Mouse (Mus musculus) liver, adult 2 months (tissue): ENCODE data around the gene Cyb561d1. TPM values are rescaled to one million over a fixed set of nuclear protein-coding genes. Genes with fewer than 3 reads are reported as not detected.

Experiments used
- DNase-seq: peaks from one replicate; pipeline ENCODE4 v3.0.0-alpha.2; 2011; ENCODE audit warnings: low read depth, low spot score; ENCODE audit errors: extremely low read depth
- H3K27ac ChIP-seq: fragments of 200-500 bp; replicated peaks from 2 replicates; pipeline ENCODE4 v1.5.1; 2012; ENCODE audit warnings: low read depth, mild to moderate bottlenecking, control low read depth, inconsistent platforms, low read length; ENCODE audit not compliant: insufficient read depth
- H3K27me3 ChIP-seq: fragments of 200-500 bp; 2 replicates; pipeline ENCODE4 v1.6.1; 2012; ENCODE audit warnings: mild to moderate bottlenecking, moderate library complexity, low read length, inconsistent platforms; ENCODE audit not compliant: control insufficient read depth, insufficient read depth
- H3K36me3 ChIP-seq: fragments of 200-500 bp; 2 replicates; pipeline ENCODE4 v1.6.1; 2012; ENCODE audit warnings: low read length, inconsistent platforms; ENCODE audit not compliant: control insufficient read depth, insufficient read depth
- H3K4me1 ChIP-seq: fragments of 200-500 bp; 2 replicates; pipeline ENCODE4 v1.6.1; 2011; ENCODE audit warnings: low read length; ENCODE audit not compliant: control insufficient read depth, insufficient read depth
- H3K4me3 ChIP-seq: fragments of 200-500 bp; 2 replicates; pipeline ENCODE4 v1.5.1; 2011; ENCODE audit warnings: low read depth, mild to moderate bottlenecking, control low read depth, low read length, moderate library complexity; ENCODE audit not compliant: insufficient read depth
- H3K79me2 ChIP-seq: fragments of 200-500 bp; 2 replicates; pipeline ENCODE4 v1.6.1; 2012; ENCODE audit warnings: inconsistent platforms, mild to moderate bottlenecking, low read length, moderate library complexity; ENCODE audit not compliant: control insufficient read depth, insufficient read depth
- H3K9ac ChIP-seq: fragments of 200-500 bp; 2 replicates; pipeline ENCODE4 v1.6.1; 2012; ENCODE audit warnings: low read depth, mild to moderate bottlenecking, control low read depth, inconsistent platforms, low read length
- CTCF ChIP-seq: fragments of 200-500 bp; IDR thresholded peaks from 2 replicates; pipeline ENCODE4 v1.5.1; 2011; ENCODE audit warnings: low read depth, low read length, control low read depth
- POLR2A ChIP-seq: fragments of 200-500 bp; IDR thresholded peaks from 2 replicates; pipeline ENCODE4 v1.6.1; 2011; ENCODE audit warnings: low read length, control low read depth; ENCODE audit not compliant: insufficient read depth; ENCODE audit errors: extremely low read depth
- WGBS: fragments of 180-500 bp; shearing (Covaris S2); methylation state at CpG from one replicate; pipeline ENCODE4 v1.1.7; 2018; 5-methylcytosine and 5-hydroxymethylcytosine counted together
- polyA plus RNA-seq: library from polyadenylated mRNA; depleted of rRNA; stranded (reverse); fragments of >200 nt; gene quantifications from 2 replicates; pipeline ENCODE4 v1.2.3, GENCODE M21; 2012
- total RNA-seq: library from RNA; depleted of rRNA; stranded (reverse); fragments of >200 nt; gene quantifications from 2 replicates; pipeline ENCODE4 v1.2.3, GENCODE M21; 2014

The Cyb561d1 gene
- total and polyA plus RNA-seq, 2 experiments: 2.4 to 4.1 TPM

GRCm38 (mm10) chr3:108202506-108202905 lies 1.5 kb upstream of the Cyb561d1 start:
- Histone ChIP-seq H3K27ac (no peak overlapping the region), H3K36me3 (no peaks in the 10 kb centered on the region)

DNA sequence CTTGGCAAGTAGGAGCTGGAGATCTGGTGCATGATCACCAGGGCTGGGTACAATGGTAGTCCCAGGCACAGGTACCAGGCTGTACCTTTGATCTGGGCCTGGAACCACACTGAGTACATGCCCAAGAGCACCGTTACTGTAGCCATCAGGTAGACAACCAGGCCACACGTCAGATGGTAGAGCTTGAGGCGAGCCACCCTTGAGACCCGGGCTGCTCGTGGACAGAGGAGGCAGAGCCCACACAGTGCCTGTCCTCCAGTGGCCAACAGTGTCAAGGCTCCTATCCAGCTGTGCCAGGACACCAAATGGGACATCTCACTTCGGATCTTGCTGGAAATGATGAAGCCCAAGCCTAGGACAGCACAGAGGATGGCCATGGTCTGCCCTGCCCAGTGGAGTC lies 1.8 kb downstream of the Cyb561d1 start:
- Histone ChIP-seq H3K4me1 (peaks cover 3% of the 10 kb centered on the region; the same call in 1 of the 2 replicates), H3K36me3 (no peaks in the 10 kb centered on the region), H3K79me2 (no peaks in the 10 kb centered on the region), H3K4me3 (no peak overlapping the region), H3K9ac (no peak overlapping the region), H3K27me3 (no peaks in the 10 kb centered on the region), H3K27ac (no peak overlapping the region)
- 95% methylated on average over 6 of the region's 6 CpGs for WGBS
- TF ChIP-seq POLR2A (no peak), CTCF (no peak)
- DNase-seq: no peak

More at GRCm38 (mm10) chr3:108202506-108202905, 1.5 kb upstream of the Cyb561d1 start:
- no peak for TF ChIP-seq POLR2A
- TF ChIP-seq CTCF: no peak
- Histone ChIP-seq H3K79me2 (no peaks in the 10 kb centered on the region), H3K9ac (no peak overlapping the region), H3K27me3 (no peaks in the 10 kb centered on the region), H3K4me3 (no peak overlapping the region), H3K4me1 (peaks cover 3% of the 10 kb centered on the region; the same call in 1 of the 2 replicates)
- no peak for DNase-seq

DNA sequence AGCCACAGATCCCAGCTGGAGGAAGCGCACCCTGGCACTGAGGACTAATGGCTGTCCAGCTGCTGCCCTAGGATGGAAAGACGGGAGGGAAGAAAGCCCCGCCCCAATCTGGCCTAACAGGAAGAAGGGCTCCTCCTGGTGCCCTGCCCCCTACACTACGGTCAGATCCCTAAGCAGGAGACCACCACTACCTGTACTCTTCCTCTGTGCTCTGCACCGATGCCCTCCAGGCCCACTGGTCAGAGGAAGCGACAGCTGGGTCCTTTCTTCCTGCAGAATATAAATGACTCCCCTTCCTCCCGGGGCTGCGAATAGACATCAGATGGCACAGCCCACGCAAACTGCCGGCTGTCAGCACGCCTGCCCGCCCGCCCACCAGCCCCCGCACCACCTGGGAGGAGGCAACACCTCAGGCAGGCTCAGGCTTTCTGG lies 3.9 kb downstream of the Cyb561d1 start:
- TF ChIP-seq POLR2A (no peak), CTCF (no peak)
- no peak overlapping the region for H3K27ac ChIP-seq
- DNase-seq: no peak
- H3K27me3 ChIP-seq: no peaks in the 10 kb centered on the region
- peaks cover 3% of the 10 kb centered on the region; the same call in 1 of the 2 replicates for H3K4me1 ChIP-seq
- no peaks in the 10 kb centered on the region for H3K79me2 ChIP-seq
- no peaks in the 10 kb centered on the region for H3K36me3 ChIP-seq
- WGBS: 71% methylated on average over 14 of the region's 14 CpGs
- H3K4me3 ChIP-seq: no peak overlapping the region
- no peak overlapping the region for H3K9ac ChIP-seq

GRCm38 (mm10) chr3:108195941-108196590 lies 4.9 kb downstream of the Cyb561d1 start:
- Histone ChIP-seq H3K36me3 (no peaks in the 10 kb centered on the region), H3K4me3 (no peak overlapping the region), H3K79me2 (no peaks in the 10 kb centered on the region), H3K9ac (no peak overlapping the region), H3K27me3 (no peaks in the 10 kb centered on the region), H3K4me1 (peaks cover 2% of the 10 kb centered on the region; the same call in 1 of the 2 replicates), H3K27ac (no peak overlapping the region)
- 88% methylated on average over 7 of the region's 7 CpGs for WGBS
- TF ChIP-seq CTCF: no peak
- DNase-seq: no peak

DNA sequence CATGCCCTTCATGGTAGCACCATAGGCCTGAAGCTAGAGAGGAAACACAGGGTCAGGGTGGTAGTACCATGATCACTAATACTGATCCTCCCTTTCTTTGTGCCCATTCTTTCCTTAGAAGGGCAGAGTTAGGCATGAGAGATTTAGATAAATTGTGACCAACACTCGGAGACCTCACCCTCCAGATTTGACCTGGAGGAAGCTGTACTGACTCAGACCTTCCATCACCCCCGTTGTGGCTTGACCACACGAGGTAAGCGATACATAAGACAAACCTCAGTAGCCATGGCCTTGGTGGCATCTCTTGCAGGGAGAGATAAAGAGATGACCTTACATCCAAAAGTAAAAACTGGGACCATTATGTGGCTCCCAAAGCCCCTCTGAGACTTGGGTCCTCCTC lies 5.7 kb downstream of the Cyb561d1 start:
- Histone ChIP-seq H3K27me3 (no peaks in the 10 kb centered on the region), H3K4me1 (peaks cover 2% of the 10 kb centered on the region; the same call in 1 of the 2 replicates), H3K36me3 (no peaks in the 10 kb centered on the region), H3K4me3 (no peak overlapping the region), H3K27ac (no peak overlapping the region), H3K79me2 (no peaks in the 10 kb centered on the region), H3K9ac (no peak overlapping the region)
- 88% methylated on average over 4 of the region's 4 CpGs for WGBS
- TF ChIP-seq POLR2A (no peak), CTCF (no peak)
- DNase-seq: no peak

- no peak overlapping the region for H3K4me3 ChIP-seq
- H3K27ac ChIP-seq: no peak overlapping the region
- H3K36me3 ChIP-seq: no peaks in the 10 kb centered on the region
- WGBS: 79% methylated on average over 4 of the region's 4 CpGs
- no peaks in the 10 kb centered on the region for H3K79me2 ChIP-seq
- DNase-seq: no peak
- no peaks in the 10 kb centered on the region for H3K27me3 ChIP-seq
- no peaks in the 10 kb centered on the region; the same call in 1 of the 2 replicates for H3K4me1 ChIP-seq
- TF ChIP-seq CTCF: no peak
- TF ChIP-seq POLR2A: no peak
- H3K9ac ChIP-seq: no peak overlapping the region
Measured at GRCm38 (mm10) chr3:108193686-108194085, 7.3 kb downstream of the Cyb561d1 start.
